Mouse (Mus musculus) small intestine, adult 2 months (tissue): Measurements from ENCODE around the gene Ncf2. TPM values are rescaled to one million over a fixed set of nuclear protein-coding genes. Genes with fewer than 3 reads are reported as not detected.
"Not testable (repeated sequence)": the region's sequence is repeated elsewhere in the genome, so short reads cannot be mapped to it uniquely, and the experiment has no call there.

ENCODE experiments used
- H3K27ac ChIP-seq: fragments of 200-500 bp; 2 replicates; pipeline ENCODE4 v1.5.1; 2012; ENCODE audit warnings: low read depth, low read length, control low read depth, inconsistent platforms; ENCODE audit not compliant: insufficient read depth
- H3K27me3 ChIP-seq: fragments of 200-500 bp; 2 replicates; pipeline ENCODE4 v1.6.1; 2012; ENCODE audit warnings: mild to moderate bottlenecking, moderate library complexity, low read length, inconsistent platforms; ENCODE audit not compliant: control insufficient read depth, insufficient read depth
- H3K36me3 ChIP-seq: fragments of 200-500 bp; 2 replicates; pipeline ENCODE4 v1.6.1; 2012; ENCODE audit warnings: mild to moderate bottlenecking, low read length, control low read depth, inconsistent platforms; ENCODE audit not compliant: control insufficient read depth, insufficient read depth
- H3K4me1 ChIP-seq: fragments of 200-500 bp; 2 replicates; pipeline ENCODE4 v1.6.1; 2012; ENCODE audit warnings: low read length, inconsistent platforms, mixed read lengths; ENCODE audit not compliant: control insufficient read depth, insufficient read depth, insufficient read length
- H3K4me3 ChIP-seq: fragments of 200-500 bp; 2 replicates; pipeline ENCODE4 v1.5.1; 2012; ENCODE audit warnings: low read depth, mild to moderate bottlenecking, control low read depth, inconsistent platforms, low read length, moderate library complexity
- CTCF ChIP-seq: fragments of 200-500 bp; IDR thresholded peaks from 2 replicates; pipeline ENCODE4 v1.5.1; 2012; ENCODE audit warnings: low read depth, mild to moderate bottlenecking, control low read depth, inconsistent platforms, low read length, moderate library complexity, mixed read lengths; ENCODE audit not compliant: insufficient replicate concordance, insufficient read length; ENCODE audit errors: extremely low read depth
- POLR2A ChIP-seq: fragments of 200-500 bp; IDR thresholded peaks from 2 replicates; pipeline ENCODE4 v1.6.1; 2012; ENCODE audit warnings: low read depth, mild to moderate bottlenecking, control low read depth, inconsistent platforms, low read length, moderate library complexity
- WGBS: fragments of 180-500 bp; shearing (Covaris S2); methylation state at CpG from one replicate; pipeline ENCODE4 v1.1.7; 2018; 5-methylcytosine and 5-hydroxymethylcytosine counted together
- polyA plus RNA-seq: library from polyadenylated mRNA; depleted of rRNA; stranded (reverse); fragments of >200 nt; gene quantifications from 2 replicates; pipeline ENCODE4 v1.2.3, GENCODE M21; 2012

Ncf2 gene
- polyA plus RNA-seq, 1 experiment: 5.4 TPM

DNA sequence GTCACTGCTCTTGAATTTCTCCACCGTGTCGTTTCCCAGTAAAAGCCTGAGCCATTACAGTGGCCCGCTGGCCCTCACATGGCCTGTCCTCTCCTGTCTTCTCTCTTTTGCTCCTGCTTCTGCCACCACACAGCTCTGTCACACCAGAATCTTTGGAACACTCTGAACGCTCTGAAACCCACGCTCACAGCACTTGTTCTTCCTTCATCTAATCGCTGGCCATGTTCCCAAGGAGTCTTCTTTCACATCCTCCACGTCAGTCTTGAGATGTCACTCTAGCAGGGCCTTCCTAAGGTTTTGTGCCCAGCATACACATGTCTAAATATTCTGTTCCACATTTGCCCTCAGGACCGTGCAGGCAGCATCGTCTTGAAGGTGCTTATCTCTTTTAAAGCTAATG, 29.0 kb upstream of the Ncf2 start:
- Histone ChIP-seq H3K4me3 (no peak overlapping the region), H3K4me1 (peaks cover 3% of the 10 kb centered on the region), H3K27ac (no peak overlapping the region), H3K27me3 (no peaks in the 10 kb centered on the region; the same call in 1 of the 2 replicates), H3K36me3 (peaks cover 51% of the 10 kb centered on the region)
- 89% methylated on average over 9 of the region's 9 CpGs for WGBS
- TF ChIP-seq POLR2A: no peak
- no peak for TF ChIP-seq CTCF

DNA sequence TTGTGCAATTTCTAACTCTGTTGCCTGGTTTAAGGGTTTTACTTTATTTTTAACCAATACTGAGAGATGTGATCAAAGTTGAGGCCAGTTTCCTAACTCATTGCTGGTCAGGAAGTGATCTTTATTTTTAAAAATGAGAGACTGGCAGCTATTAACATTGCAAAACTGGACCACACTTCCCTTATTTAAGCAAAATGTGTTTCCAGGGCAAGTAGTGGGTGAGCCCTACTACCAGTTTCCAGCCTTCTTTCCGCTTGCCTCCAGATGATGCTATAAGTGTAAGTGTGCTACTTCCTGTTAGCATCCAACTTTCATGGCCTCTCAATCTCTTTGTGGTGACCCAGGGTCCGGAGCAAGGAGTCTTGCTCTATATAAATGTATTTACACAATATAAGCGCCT, 25.4 kb upstream of the Ncf2 start:
- not testable (repeated sequence) for H3K4me3 ChIP-seq, H3K4me1 ChIP-seq, H3K27me3 ChIP-seq, H3K27ac ChIP-seq
- WGBS: 79% methylated on average over 3 of the region's 3 CpGs
- peaks cover 51% of the 10 kb centered on the region for H3K36me3 ChIP-seq

DNA sequence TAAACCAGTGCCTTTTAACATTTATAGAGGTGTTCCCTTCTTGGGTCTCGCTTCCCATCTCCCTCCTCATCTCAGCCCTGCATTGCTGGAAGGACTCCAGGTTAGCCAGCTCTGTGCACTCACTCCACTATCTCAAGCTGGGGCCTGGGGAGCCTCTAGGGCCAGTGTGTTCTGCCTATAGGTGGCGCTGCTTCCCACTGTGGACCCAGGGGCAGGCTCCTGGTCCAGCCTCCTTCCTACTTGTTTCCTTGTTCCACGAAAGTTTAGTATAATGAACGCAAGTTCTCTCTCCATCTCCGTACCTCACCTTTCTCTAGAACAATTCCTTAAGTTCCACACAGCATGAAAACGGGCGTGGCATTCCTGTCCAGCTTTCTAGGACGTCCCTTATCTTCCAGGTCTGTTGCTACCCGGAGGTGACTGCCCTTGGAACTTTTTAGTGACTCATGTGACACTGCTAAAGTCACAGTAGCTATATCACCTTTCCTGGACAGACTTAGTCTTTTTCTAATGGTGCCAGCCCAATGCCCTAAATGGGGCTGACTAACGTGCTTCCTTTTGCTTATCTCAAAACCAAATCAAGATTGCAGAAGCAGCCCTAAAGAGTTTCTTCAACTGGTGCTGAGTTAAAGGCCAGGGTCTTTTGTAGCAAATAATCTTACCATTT, 20.8 kb upstream of the Ncf2 start:
- H3K27me3 ChIP-seq: no peaks in the 10 kb centered on the region
- H3K27ac ChIP-seq: no peak overlapping the region
- peaks cover 4% of the 10 kb centered on the region; the same call in 1 of the 2 replicates for H3K4me1 ChIP-seq
- TF ChIP-seq CTCF (peak; percentile 82; the same call in 1 of the 2 replicates), POLR2A (no peak)
- no peak overlapping the region for H3K4me3 ChIP-seq
- peaks cover 17% of the 10 kb centered on the region for H3K36me3 ChIP-seq
- WGBS: 10% methylated on average over 10 of the region's 10 CpGs

DNA sequence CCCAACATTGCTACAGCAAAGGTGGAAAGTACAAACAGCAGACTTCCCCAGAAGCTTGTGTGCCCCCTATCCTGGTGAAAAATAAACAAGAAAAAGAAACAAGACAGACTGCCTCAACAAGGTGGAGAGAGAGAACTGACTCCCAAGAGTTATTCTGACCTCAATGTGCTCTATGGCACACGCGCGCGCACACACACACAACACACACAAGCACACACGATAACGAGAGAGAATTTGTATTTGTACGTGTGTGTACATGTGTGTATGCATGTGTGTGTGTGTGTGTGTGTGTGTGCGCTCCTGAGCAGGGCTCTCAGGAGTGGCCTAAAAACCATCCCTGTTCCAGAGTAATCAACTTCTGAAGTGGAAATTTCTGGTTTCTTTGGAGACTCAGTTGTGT, 15.4 kb upstream of the Ncf2 start:
- TF ChIP-seq POLR2A: no peak
- TF ChIP-seq CTCF: no peak
- Histone ChIP-seq H3K27ac (no peak overlapping the region), H3K27me3 (no peaks in the 10 kb centered on the region), H3K4me3 (no peak overlapping the region), H3K36me3 (no peaks in the 10 kb centered on the region), H3K4me1 (no peaks in the 10 kb centered on the region)
- 90% methylated on average over 8 of the region's 8 CpGs for WGBS

DNA sequence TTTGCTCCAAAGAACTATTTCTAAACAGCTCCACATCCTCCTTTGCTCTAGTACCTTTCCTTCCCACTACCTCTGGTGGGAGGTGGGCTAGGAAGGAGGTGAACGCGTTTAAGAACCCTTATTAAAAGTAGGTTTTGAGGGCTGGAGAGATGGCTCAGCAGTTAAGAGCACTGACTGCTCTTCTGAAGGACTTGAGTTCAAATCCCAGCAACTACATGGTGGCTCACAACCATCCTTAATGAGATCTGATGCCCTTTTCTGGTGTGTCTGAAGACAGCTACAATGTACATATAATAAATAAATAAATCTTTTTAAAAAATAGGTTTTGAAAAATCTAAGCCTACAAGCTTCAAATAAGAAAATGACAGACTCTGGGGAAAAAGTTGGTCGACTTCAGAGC, 14.5 kb upstream of the Ncf2 start:
- H3K27me3 ChIP-seq, H3K4me3 ChIP-seq, H3K27ac ChIP-seq, H3K36me3 ChIP-seq, H3K4me1 ChIP-seq: not testable (repeated sequence)
- 76% methylated on average over 3 of the region's 3 CpGs for WGBS

DNA sequence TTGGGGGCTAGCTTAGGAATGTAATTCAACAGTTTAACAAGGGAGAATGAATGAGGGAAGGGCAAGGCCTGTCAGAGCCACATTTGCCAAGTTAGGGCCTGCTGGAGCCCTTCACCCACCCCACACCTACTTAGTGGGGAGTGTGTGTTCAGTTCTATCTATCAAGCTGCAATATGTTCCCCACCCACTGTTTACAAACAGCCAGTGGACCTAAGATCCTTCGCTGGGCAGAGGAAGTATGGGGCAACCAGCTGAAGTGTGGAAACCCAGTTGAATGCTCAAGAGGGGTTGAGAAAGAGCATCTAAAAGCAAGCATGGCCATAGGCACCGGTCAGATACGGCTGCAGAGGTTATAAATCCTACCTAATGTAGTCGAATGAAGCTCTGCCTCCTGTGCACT, 13.0 kb upstream of the Ncf2 start:
- H3K4me3 ChIP-seq: no peak overlapping the region
- H3K27ac ChIP-seq: no peak overlapping the region
- 80% methylated on average over 4 of the region's 4 CpGs for WGBS
- TF ChIP-seq CTCF (no peak), POLR2A (no peak)
- H3K4me1 ChIP-seq: no peaks in the 10 kb centered on the region
- no peaks in the 10 kb centered on the region for H3K27me3 ChIP-seq
- no peaks in the 10 kb centered on the region for H3K36me3 ChIP-seq

DNA sequence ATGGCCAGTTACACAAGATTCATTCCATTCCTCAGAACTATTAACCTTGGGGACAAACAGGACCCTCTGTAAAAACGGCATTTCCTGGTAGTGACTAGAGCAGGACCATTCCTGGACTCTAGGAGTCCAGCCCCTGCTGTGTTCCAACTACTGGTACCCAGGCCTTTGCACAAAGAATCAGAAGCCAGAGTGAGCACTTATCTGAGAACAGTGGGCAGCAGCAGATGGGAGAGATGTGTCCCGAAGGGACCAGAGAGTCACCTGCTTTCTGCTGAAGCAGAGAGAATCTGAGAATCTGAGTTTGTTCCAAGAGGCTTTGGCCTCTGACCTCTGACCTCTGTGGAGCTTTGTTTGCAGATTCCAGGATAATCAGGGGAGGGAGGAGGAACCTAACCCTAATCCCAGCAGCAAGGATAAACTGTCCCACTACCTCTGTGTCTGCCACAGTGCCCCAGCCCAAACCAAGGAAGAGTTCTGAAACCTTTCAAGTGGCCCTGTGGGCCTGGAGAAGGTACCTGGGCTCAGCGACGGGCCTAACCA, 11.8 kb upstream of the Ncf2 start:
- Histone ChIP-seq H3K36me3 (no peaks in the 10 kb centered on the region), H3K27ac (no peak overlapping the region), H3K4me1 (no peaks in the 10 kb centered on the region), H3K4me3 (no peak overlapping the region), H3K27me3 (no peaks in the 10 kb centered on the region)
- no peak for TF ChIP-seq CTCF
- TF ChIP-seq POLR2A: no peak
- WGBS: 63% methylated on average over 4 of the region's 4 CpGs
